Mouse (Mus musculus): ENCODE results near the gene St6galnac5. TPM values are rescaled to one million over a fixed set of nuclear protein-coding genes. Genes with fewer than 3 reads are reported as not detected.

The St6galnac5 gene
- total RNA-seq (2014; fragmentation: Nextera tagmentation) (not detected in 2 replicates), total RNA-seq (2017) (not detected in 2 replicates)

DNA sequence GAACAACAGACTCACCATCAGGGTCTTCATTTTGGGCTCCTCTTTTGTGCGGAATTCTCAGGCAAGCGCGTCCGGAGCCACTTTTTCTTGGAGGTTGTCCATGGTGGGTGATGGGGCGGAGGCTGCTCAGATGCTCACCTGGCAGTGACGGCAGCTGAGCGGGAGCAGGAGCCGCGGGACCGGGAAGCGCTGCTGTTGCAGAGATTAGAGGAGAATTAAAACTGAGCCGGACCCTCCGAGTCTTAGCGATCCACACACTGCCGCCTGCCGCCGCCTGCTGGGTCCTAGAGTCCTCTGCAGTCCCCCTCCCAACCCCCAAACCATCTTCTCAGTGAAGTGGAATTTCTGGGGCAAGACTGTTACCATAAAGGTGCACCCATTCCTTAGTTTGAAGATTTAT, at the start of gene St6galnac5:
St6galnac5 (minus strand) TSS at position 259 of the 400 bp plus-strand sequence.
- ATAC-seq (replicated peaks; ENCODE audit: poor library complexity, severe bottlenecking) = no peak

DNA sequence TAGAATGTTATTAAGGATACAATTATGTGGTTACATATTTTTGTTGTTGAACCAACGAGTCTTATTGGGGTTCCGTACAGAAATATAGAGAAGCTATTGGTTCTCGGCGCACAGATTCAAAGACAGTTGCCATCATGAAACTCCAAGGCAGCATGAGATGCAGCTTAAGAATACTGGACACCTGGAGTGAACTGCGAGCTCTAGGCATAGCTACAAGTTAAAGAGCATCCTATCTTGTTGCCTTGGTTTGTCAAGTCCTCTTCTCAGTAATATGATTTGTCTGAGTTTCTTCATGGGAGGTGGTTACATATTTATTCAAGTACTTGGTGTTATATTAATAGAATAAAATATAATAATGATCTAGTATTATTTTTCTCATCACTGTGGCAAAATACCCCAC, 48.7 kb upstream of the St6galnac5 start:
- ATAC-seq (replicated peaks; ENCODE audit: poor library complexity, severe bottlenecking) = no peak

DNA sequence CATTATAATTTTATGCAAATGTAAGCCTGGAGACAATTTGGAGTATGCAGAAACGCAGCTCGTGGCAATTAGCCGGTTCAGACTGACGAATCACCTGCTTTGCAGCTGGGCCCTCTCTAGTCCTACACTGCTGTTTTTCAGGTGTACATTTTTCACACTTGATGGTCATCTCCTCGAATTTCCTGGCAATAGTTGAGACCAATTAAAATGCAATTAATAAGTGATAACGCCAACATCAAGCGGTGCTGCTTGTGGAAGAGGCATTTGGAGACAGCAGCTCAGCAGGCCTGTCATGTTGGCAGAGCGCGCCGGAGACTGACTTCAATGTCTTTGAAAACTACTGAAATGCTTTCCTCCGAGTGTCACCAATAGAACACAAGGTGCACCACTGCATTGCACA, 42.0 kb upstream of the St6galnac5 start:
- ATAC-seq (replicated peaks; ENCODE audit: poor library complexity, severe bottlenecking) = no peak

DNA sequence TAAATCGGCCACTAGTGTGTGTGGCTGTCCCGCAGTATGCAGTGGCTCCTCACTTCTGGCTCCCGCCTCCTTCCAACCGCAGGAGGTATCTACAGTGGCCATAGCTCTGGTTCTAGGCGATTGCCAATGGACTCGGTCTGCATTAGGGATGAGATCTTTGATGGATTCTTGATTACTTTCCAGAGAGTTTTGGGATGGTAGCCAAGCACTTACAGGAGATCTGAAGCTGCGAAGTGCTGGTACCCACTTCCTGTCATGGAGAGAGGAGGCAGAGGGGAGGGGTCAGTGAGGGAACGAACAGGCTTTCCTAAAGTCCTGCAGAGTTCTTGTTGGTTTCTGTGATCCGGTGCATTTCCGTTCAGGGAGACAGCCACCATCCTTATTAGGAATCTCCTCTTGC, 36.0 kb upstream of the St6galnac5 start:
- ATAC-seq (replicated peaks; ENCODE audit: poor library complexity, severe bottlenecking) = no peak

DNA sequence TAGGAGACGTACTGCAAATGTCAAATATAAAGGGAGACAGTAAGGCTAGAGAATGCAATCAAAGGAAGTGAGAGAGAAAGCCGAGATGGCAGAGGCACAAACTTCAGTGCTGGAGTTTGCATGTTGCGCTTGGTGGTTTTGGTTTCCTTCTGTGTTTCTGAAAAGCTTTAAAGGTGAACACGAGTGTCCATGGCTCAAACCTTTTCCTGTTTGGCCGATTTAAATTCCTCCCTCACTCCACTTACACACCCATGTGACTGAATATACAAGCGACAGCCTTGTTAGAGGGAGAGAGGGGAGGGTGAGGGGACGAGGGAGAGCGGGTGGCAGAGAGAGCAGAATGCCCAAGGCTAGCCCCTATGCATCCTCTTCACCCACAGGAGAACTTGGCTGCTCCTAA, 34.3 kb upstream of the St6galnac5 start:
- peak; percentile 25; the same call in 1 of the 2 replicates for ATAC-seq (replicated peaks; ENCODE audit: poor library complexity, severe bottlenecking)

DNA sequence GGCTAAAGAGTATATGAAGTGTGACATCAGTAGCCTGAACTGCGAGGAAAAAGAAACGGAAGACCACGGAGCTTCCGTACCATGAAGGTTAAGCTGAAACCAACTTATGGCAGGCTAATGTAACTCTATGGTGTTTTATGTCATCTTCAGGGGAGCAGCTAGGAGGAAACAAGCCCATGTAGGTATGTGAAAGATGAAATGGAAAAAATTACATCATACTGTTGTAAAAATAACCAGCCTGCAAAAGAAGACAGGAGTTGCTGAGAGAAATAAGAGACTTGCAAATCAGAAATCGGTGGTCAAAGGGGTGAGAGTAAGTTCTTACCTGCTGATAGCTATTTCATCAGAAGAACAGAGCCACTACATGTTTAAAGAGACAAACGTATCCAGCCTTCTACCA, 24.8 kb upstream of the St6galnac5 start:
- ATAC-seq (replicated peaks; ENCODE audit: poor library complexity, severe bottlenecking) = no peak

DNA sequence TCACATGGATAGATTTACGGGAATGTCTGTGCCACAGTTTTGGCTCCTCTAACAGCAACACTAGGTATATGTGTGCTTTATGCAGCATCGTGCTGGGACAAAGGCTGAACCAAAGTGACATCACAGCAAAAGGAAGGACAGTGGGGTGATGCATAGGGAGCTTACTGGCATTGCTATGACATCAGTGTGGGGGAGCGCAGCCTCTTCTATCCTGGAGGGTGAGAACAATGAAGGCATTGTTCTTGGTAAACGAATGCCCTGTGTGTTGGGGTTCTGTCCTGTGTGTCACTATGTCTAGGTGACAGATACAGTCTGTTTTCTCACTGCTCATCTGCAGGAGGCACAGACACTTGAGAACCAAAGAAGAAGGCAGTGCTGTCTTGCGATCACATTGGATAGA, 16.9 kb upstream of the St6galnac5 start:
- no peak for ATAC-seq (replicated peaks; ENCODE audit: poor library complexity, severe bottlenecking)

DNA sequence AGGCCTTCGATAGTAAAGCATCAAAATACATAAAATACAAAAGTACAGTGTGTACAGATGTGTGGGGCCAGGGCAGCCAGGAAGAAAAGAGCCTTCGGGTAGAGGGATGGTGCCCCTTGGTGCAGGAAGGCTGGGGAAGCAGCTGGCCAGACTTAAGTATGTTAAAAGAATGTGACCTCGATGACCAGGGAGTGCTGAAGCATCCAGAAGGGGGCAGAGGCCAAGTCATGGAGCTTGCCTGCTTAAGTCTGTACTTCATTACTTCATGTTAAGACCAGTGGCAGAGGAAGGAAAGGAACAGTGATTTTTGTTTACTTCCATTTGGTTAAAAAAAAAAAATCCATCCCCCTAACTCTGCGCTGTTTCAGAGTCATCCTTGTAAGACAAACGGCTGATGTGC, 16.1 kb upstream of the St6galnac5 start:
- no peak for ATAC-seq (replicated peaks; ENCODE audit: poor library complexity, severe bottlenecking)

DNA sequence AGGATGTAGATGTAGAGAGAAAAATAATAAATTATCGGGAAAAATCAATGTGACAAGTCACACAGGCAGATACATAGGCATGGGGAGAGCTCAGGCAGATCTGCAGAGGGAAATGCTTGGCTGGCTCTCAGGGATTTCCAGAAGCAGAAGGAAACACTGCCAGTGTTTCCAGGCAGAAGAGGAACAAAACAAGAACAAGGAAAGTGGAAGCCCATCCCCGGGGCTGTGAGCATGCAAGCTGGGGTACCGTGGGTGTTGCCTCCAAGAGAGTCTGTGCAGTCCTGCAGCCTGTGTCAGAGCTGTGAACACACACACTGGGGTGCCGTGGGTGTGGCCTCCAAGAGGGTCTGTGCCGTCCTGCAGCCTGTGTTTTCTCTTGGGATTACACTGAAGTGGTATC, 11.6 kb upstream of the St6galnac5 start:
- ATAC-seq (replicated peaks; ENCODE audit: poor library complexity, severe bottlenecking) = no peak

DNA sequence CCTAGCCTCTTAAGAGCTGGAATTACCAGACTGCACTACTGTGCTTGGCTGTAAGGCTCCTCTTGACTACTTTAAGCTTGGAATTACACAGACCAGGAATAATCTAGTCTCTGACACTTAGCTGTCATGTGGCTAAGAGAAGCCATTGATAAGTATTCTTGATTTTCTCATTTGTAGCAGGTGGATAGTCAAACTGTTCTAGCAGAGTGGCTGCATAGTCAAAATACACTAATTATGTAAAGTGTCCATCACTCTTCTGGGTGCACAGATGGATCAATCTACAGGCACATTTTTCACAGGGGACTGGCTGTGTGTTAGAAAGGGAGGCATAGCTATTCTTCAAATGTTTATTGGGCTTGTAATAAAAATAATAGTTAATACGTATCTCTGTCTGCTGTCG, 8.7 kb upstream of the St6galnac5 start:
- no peak for ATAC-seq (replicated peaks; ENCODE audit: poor library complexity, severe bottlenecking)

DNA sequence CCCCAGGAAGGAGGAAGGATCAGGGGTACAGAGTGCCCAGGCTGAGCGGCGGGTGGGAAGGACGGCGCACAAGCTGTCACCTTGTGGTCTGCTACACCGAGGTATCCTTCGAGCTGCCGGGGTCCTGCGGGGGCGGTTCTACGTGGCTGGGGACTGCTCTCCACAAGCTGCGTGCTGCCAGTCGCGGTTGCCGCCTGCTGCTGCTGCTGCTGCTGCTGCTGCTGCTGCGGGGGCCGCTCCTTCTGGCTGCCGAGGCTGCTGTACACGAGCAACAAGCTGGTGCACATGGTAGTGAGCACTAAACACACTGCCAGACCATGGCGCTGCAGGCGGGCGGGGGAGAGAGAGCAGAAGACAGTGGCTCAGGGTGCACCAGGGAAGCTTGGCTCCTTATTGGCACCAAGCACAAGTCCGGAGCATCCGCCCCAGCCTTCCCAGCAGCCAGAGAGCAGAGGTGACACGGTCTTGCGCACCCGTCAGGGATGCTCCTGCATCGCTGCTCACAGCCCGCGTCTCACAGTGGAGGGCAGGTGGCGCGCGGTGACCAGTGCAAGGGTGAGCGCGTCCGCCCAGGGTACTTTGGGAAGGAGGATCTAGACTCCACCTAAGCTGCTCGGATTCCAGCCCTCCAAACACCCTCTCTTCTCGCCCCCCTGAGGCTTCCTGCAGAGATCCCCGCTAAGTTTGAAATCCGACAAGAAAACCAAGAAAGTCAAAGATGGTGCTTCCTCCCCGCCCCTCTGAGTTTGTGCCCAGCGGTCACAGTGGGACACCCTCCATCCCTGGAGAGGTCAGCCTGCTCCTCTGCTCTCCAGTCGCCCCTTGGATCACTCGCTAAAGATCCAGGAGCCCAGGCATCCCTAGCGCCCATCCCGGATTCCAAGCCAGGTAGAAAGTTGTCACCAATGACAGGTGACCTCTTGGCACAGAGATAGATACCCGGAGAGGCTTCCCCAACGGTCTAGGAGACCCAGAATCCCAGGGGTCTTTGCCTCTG, 770 bp downstream of the St6galnac5 start:
- ATAC-seq (replicated peaks; ENCODE audit: poor library complexity, severe bottlenecking) = peak; percentile 38

DNA sequence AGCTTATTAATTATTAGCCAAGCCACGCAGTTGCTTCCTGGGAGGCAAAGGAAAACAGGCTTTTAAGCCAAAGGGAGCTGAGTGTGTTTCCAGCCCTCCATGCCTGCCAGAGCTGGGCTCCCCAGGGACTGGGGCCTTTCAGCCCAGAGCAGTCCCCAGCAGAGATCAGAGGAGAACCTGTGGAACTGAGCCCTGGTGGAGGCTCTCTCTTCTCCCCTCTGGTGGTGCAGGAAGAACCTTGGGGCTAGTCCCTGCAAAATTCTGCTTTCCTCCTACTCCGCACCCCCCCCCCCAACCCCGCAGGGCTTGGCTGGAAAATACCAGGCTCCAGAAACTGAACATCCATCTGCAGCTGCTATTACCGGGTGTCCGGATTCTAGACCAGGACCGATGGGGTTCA, 1.6 kb downstream of the St6galnac5 start:
- ATAC-seq (replicated peaks; ENCODE audit: poor library complexity, severe bottlenecking) = no peak

DNA sequence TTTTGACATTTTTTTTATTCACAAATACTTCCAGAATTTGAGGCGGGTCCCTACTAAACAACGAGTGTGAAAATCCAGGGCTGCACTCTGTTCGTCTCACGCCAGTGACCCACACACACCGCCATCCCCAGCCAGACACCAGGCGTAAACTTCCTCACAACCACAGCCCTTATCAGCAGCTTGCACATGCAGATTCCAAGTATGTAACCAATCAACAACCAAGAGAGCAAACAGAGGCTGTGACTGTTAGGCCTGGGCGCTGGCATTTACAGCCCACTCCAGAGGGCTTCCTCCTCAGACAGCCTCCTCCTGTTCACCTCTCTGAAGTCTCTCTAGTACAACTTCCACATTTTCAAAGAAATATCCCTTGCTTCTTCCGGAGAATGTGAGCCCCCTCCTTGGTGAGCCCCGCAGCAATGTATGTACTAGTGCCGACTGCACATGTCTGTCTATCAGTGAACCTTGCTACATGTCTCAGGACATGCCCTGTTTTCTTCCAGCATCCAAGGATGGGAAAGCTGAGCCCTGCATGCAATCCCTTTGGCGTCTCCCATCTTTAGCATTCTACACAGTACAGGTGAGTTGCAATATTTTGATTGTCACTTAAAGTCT, 2.5 kb downstream of the St6galnac5 start:
- peak; percentile 72 for ATAC-seq (replicated peaks; ENCODE audit: poor library complexity, severe bottlenecking)

DNA sequence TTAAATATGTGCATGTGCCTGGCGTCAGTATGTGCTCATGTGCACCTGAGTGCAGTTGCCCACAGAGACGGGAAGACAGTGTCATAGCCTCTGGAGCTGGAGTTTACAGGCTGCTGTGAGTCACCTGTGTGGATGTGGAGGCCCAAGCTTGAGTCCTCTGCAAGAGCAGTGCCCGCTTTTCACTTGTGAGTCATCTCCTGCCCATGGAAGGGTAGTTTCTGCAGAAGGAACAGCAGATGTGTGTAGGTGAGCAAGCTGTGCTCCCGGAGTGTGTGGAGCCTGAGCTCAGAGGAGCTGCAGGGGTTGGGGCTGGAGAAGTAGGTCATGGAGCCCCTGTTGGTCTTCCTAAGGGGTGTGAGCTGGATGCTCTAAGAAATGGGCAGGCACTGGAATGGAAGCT, 10.7 kb downstream of the St6galnac5 start:
- ATAC-seq (replicated peaks; ENCODE audit: poor library complexity, severe bottlenecking) = no peak

DNA sequence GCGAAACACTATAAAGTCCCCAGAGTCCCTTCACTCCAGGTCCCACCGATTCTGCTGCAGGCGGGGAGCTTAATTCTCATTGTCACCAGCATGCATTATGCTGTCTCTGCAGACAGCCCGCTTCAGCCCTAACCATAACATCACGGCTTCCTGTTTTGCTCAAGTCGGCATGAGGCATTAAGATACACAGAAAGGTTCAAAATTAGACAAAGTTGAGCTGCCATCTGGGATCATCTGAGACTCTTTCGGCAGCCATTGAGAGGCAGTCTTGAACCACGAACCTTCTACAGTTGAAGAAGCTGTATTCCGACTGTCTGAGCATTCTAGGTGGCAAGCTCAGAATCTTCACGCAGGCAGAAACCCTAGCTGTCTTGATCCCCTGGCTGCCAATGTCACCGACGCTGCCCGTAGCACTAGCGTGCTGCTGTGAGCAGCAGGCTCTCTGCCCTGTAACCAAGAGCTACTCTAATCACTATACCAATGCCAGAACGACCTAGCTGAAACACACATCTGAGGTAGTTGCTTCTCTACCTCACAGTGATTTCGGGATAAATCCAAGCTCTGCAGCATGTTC, 12.2 kb downstream of the St6galnac5 start:
- ATAC-seq (replicated peaks; ENCODE audit: poor library complexity, severe bottlenecking) = peak; percentile 49; the same call in 1 of the 2 replicates

DNA sequence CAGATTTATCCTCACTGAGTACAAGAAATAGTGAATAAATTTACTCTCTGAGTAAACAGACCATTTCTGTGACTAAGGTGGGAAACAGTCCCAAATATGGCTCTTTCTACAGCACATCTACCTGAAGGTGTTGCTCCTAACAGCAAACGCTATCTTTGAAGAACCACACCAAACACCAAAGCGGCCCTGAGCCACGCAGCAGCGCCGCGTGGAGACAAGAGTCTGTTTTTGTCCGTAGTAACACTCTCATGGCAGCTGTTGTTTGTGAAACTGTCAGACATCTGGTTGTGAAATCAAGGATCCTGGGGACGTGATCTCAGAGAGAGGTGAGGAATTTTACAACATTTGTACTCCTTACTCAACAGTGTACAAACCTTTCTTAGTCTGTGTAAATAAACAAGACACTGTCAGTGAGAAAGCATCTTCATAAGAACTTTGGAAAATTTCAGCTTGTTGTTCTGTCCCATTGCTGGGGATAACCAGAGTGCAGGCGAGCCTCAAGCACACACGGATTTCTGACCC, 20.1 kb downstream of the St6galnac5 start:
- ATAC-seq (replicated peaks; ENCODE audit: poor library complexity, severe bottlenecking) = 0 out of 2 replicates have a peak, but pooled peaks have one; percentile 14

DNA sequence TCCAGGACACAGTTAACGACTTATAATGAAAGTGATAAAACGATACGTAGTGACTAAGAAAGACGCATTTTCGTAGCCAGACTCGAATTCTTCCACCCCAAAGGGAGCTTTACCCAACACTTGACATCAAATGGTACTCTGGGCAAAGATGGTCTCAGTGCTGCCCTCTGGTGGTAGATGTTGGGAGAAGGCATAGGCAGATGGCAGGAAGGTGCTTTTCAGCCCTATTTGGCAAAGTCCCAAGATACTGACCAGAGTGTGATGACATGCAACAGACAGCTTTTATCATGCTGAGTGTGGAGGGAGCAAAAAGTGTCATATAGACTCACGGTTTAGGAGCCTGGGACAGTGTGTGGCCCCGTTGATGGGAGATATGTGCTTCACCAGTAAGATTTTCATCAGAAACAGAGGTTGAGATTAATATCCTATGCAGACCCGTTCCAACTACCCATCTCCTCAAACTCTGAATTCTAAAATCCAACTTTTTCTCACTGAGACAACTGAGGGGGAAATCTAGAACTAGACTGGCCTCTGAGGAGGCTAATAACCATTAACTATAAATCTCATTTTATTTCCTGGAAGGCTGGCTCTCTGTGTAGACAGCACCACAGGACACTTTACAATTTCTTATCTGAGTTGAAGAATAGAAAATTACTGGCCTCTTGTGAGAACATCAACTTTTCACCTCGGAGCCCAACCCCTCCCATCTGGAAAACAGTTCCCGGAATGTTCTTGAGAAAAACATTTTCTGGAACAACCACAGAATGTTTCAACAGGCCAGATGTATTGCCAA, 23.5 kb downstream of the St6galnac5 start:
- peak; percentile 50 for ATAC-seq (replicated peaks; ENCODE audit: poor library complexity, severe bottlenecking)

DNA sequence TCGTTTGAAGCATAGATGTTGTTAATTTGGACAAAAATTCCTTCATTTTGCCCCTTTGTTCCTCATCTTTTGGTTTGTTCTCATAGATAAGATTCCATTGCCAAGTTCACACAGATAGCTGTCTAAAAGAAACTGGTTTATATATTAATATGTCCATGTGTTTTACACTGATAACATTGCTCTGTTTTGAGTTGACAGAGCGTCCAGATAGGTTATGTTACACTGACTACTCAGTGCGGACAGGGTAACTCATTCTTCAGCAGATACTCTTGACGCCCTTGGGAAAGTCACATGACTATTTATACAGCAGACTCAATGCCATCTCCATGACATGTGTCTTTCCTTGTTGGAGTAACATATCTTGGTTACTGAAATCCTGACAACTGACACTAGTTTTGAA, 25.3 kb downstream of the St6galnac5 start:
- no peak for ATAC-seq (replicated peaks; ENCODE audit: poor library complexity, severe bottlenecking)

DNA sequence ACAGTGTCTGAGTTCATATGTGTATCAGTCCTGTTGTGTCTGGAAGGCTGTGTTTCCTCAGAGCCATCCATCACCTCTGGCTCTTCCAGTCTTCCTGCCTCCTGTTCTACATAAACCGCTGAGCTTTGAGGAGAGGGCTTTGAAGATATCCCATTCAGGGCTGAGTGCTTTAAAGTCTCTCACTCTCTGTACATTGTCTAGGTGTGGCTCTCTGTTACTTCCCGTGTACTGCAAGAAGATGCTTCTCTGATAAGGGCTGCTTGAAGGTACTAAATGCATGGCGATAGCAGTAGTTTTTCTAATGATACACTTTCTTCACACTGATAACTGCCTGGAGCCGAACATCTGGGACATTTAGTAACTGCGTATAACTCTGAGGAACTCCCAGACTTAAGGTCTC, 26.0 kb downstream of the St6galnac5 start:
- no peak for ATAC-seq (replicated peaks; ENCODE audit: poor library complexity, severe bottlenecking)
